Mouse (Mus musculus): ENCODE results near the gene Smim20.

The Smim20 gene

DNA sequence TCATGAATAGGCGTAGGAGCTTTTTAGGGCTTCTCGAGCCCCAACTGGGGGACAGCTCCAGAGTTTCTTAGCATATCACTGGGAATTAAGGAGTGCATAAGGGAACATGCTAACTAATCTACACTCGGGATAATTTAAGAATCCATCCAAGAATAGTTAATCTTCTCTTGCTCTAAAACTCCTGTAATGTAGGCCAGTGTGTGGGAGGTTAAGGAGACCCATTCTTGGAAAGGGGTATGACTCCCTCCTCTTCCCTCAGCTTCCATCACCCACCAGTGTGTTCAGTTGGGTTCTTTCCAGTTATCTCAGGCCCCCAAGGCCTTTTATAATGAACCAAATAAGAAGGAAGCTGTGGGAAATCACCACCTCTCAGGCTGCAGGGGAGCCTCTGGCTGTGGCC, 40.0 kb downstream of the Smim20 start:
- WGBS: 57% methylated on average over 3 of the region's 3 CpGs

DNA sequence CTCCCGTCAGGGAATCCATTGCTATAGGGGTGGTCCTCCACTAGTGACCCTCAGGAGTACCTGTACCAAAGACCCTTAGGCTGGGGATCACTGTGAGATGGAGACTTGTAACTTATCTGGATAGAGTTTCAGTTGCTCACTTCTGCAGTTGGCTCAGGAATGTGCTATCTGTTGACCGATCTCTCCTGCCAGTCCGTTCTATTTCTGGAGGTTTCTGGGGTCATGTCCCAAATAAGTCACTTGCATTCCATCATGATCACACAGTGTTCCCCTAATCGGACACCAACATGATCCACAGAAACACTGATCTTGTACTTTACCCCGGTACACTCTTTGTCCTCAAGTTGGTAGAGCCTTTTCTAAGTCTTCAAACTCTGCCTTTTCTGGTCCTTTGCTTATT, 40.6 kb downstream of the Smim20 start:
- WGBS: 90% methylated on average over 5 of the region's 5 CpGs

DNA sequence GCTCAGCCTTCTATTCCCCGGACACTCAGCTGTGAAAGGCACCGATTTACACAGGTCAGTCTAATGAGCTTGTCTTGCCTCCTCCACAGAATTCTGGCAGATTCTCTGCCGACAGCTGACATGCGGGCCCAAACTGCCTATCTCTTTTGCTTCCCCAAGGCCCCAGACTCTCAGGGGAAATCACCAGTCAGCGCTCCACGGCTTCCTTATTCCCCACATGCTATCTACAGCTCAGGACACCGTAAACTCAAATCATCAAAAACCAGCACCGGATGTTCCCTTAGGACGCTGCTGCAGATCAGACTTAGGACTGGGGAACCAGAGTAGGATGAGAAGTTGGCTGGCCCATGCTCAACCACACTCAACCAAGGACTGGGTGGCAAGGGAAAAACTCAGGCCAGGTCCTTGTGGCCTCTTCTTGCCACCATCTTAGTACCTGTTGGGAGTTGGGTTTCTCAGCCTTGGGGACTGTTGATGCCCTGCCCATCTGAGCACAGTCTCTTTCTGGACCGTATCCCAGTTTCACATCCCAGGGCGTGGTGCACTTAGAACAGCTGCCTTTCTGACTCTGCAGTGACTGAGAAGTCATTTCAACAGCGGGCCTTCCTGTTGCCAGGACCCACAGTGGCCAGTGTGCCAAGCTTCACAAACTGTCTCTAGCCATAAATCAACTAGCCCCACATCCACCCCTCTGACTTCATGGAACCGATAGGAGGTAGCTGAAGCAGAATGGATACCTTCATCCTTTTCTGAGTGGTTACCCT, 47.7 kb downstream of the Smim20 start:
- WGBS: 91% methylated on average over 13 of the region's 13 CpGs

DNA sequence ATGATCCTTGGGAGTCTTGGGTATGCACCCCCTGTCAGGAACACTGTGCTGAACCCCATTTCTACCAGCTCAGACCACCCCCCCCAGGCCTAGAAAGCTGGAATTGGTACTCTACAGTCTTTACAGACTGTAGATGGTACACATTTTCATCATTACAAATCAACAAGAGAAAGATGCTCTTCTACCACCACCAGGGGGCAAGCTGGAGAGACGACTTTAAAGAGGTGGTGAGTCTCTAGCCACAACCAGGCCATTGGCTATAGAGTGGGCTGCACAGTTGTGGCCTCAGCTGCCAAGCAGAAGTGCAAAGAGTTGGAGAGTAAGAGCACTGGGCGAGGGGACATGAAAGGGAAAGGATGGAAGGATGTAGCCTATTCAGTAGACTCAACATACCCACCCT, 48.9 kb downstream of the Smim20 start:
- whole genome bisulfite sequencing: 67% methylated on average over 2 of the region's 2 CpGs

DNA sequence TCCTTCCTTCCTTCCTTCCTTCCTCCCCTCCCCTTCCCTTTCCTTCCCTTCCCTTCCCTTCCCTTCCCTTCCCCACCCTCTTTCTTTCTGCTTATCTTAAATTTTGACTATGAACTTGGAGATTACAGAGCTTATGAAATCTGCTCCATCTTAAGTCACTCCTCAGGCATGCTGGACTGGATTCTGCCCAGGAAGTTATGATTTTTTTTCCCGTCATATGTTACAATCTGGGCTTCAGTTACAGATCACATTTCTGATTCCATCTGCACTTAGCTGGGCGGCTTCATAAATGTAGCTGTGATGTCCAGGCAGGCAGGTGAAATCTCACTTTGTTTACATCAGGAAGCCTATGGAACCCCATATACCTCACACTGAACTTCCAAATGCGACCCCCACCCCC, 50.5 kb downstream of the Smim20 start:
- 54% methylated on average over 3 of the region's 3 CpGs for WGBS

DNA sequence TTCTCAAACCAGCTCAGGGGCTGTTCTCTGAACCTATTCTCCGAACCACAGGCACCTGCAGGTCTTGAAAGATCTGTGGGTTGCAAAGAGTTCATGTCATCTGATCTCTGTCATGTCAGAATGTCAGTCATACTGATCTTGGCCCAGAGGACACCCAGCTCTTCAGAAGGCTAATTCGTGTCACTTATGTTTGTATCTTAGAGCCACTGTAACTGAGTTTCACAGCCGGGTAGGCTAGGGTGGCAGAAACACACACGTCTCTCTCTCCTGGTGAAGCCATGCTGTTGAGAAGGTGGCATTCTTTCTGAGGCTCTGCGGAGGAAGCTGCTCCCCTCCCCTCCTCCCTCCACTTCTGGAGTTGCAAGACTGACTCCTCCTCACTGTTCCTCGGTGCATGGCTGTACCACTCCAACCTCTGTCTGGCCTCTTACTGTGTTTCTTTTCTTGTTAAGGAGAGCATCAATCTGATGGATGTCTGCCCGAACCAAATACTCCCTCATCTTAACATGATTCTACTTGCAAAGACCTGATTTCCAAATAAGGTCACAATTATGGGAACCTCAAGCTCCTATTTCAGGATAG, 51.1 kb downstream of the Smim20 start:
- WGBS: 59% methylated on average over 7 of the region's 7 CpGs

DNA sequence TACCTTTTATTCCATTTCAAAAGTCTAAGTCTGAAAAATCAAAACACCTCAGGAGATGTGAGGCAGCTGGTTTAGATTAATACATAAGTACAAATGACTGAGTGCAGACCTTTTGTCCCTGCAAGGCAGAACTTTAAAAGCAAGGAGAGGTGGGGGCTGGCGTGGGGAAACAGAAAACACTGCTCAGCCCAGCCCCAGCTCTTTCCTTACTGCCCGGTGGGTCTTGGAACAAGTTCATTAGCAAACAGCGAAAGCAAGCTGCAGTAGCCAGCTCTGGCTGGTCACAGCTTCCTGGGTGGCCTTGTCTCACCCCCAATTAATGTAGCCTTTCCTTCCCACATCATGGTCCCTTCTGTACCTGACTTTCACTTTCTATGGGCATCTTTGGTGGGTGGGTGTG, 53.4 kb downstream of the Smim20 start:
- 75% methylated on average over 3 of the region's 3 CpGs for WGBS

DNA sequence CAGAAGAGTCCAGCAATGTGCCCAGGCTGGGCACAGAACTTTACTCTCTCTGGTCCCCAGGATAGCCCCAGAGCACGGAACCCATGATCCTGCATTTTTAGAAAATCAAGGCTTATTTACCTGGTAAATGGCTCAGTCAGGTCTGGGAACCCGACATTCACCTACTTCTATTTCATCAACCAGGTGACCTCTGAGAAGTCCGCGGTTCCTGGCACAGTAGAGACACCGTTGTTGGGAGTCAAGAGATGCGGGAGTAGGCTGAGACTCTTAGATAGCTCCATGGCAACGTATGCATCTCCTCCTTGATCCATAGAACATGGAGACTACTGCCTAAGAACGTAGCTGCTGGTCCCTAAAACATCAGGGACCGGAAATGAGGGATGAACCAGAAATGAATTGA, 55.0 kb downstream of the Smim20 start:
- WGBS: 85% methylated on average over 9 of the region's 9 CpGs

DNA sequence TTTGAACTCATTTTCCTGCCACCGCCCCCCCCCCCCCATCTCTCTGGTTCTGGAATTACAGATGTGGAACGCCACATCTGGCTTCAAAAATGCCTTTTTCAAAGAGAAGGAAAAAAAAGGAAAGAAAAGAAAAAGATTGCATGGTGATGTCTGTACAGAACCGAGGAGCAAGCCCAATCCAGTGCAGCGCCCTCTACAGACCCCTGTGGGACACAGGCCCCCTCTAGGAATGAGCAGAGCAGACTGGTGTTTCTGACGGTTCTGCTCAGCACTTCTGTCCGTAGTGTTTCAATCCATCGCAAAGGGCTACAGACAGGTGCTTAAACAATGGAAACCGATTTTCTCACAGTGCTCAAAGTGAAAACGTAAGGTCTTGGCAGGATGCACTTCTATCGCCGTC, 55.6 kb downstream of the Smim20 start:
- 88% methylated on average over 11 of the region's 11 CpGs for WGBS

DNA sequence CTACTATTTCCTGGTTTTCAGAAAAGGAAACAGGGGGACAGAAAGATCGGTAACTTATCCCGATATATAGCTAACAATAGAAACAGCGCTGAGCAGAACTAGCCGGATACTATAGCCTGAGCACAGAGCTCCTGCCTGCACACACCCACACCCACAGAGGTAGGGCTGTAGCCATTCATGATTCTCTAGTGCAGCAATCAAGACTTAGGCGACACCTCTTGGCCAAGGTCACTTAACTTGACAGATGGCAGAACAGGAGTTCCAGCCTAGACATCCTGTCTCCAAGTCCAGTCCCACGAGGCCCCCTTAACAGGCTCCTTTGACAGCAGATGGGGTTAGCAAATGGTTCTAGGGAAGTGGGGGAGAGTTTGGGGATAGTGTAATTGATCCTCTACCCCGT, 56.2 kb downstream of the Smim20 start:
- WGBS: 64% methylated on average over 7 of the region's 7 CpGs

DNA sequence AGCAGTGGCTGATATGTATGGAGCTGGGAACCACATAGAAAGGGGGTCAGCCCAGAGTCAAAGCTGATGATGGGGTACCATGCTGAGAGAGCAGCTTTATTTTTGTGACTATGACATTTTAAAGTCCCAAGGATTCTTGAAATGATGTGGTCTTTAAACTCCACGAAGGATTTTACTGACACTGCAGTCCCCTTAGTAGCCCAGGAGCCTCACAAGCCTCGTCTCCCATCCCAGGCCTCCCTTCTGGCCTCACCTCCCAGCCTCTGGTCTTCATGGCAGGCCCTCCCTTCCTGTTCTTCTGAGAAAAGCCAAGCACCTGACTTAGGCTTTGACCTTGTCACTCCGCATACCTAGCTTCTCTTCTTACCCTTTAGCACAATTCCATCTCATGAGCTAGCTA, 57.4 kb downstream of the Smim20 start:
- 93% methylated on average over 3 of the region's 3 CpGs for WGBS

DNA sequence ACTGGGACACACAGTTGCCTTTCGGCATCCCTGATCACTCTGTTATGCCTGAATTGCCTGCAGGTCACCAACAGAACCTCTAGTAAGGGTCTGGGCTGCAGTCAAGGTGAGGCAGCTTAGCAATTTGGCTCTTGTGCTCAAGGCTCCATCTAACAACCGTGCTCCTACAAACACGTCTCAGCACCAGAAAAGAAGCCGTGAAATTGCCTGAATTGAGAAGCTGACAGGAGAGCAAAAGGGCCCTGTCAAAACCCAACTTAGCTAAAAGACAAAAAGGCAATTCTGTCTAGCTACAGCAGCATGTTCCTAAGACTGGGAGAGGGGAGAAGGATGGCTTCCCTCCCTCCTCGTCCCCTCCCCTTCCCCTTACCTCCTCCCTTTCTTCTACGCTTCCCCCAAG, 57.9 kb downstream of the Smim20 start:
- 62% methylated on average over 6 of the region's 6 CpGs for WGBS

DNA sequence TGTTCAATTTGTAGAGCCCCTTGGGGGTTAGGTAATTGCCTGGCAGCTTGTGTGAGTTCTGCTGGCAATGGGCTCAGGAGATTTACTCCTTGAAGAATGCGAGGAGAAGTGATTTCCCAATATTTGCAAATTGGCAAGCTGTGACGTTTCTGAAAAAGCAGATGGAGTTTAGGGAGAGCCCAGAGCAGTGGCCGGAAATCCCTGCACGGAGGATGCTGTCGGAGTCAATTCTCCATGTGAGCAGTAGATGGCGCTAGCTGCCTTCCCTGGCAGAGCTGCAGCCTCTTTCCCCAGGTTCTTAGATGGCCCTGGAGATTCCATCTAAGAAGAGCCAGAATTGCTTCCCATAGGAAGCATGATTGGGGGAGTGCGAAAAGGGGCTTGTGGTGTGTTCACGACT, 59.1 kb downstream of the Smim20 start:
- WGBS: 4% methylated on average over 8 of the region's 8 CpGs

DNA sequence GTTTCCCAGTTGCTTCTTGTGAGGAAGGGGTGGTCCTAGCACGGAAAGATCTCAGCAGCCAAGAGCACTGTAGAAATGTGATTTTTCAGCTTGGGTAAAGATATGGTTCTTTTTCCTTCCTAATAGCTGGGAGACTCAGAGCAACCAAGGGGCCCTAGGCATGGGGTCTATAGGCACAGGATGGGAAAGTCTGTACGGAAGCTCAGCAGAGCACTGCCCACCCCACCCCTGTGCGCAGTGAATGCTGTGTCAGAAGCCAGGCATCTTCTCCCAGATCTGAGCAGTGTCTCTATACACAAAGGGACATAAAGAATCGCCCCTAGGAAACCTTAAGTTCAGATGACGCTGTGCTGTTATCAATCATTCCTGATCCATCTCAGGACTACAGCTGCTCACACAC, 59.6 kb downstream of the Smim20 start:
- WGBS: 81% methylated on average over 5 of the region's 5 CpGs
